Mouse (Mus musculus) kidney, embryonic 15.5 days (tissue): ENCODE results near the gene Wdr31. TPM values are rescaled to one million over a fixed set of nuclear protein-coding genes. Genes with fewer than 3 reads are reported as not detected.

Experiments used
- ATAC-seq: fragments of 200-750 bp; cut with Nextera tagmentation; replicated peaks from 2 replicates; pipeline ENCODE4 v1.8.0; 2017; ENCODE audit warnings: moderate TSS enrichment; ENCODE audit not compliant: low FRiP score
- H3K27ac ChIP-seq: fragments of 300-500 bp; sonication (generic); 2 replicates; pipeline ENCODE4 v1.5.1; 2015; ENCODE audit warnings: mild to moderate bottlenecking, inconsistent platforms
- H3K27me3 ChIP-seq: fragments of 300-500 bp; sonication (generic); 2 replicates; pipeline ENCODE4 v1.6.1; 2015; ENCODE audit warnings: inconsistent platforms
- H3K36me3 ChIP-seq: fragments of 300-500 bp; sonication (generic); 2 replicates; pipeline ENCODE4 v1.6.1; 2015; ENCODE audit warnings: inconsistent platforms
- H3K4me1 ChIP-seq: fragments of 300-500 bp; sonication (generic); 2 replicates; pipeline ENCODE4 v1.6.1; 2015; ENCODE audit warnings: inconsistent platforms
- H3K4me2 ChIP-seq: fragments of 300-500 bp; sonication (generic); 2 replicates; pipeline ENCODE4 v1.6.1; 2015; ENCODE audit warnings: moderate library complexity, mild to moderate bottlenecking, inconsistent platforms
- H3K4me3 ChIP-seq: fragments of 300-500 bp; sonication (generic); replicated peaks from 2 replicates; pipeline ENCODE4 v1.5.1; 2015; ENCODE audit warnings: mild to moderate bottlenecking, inconsistent platforms
- H3K9ac ChIP-seq: fragments of 300-500 bp; sonication (generic); 2 replicates; pipeline ENCODE4 v1.6.1; 2015; ENCODE audit warnings: mild to moderate bottlenecking, inconsistent platforms
- H3K9me3 ChIP-seq: fragments of 300-500 bp; sonication (generic); replicated peaks from 2 replicates; pipeline ENCODE4 v1.6.1; 2016; ENCODE audit warnings: inconsistent platforms
- WGBS: fragments of 180-500 bp; shearing (Covaris S2); methylation state at CpG from one replicate; pipeline ENCODE4 v1.1.7; 2015; ENCODE audit warnings: mixed read lengths; 5-methylcytosine and 5-hydroxymethylcytosine counted together
- polyA plus RNA-seq: library from polyadenylated mRNA; unstranded; fragments of >200 nt; fragmentation: Nextera tagmentation; extraction: Ambion mirVana; gene quantifications from 2 replicates; pipeline ENCODE4 v1.2.1, GENCODE M21; 2015

The Wdr31 gene
- polyA plus RNA-seq, 1 experiment from 2014 or later, result 13.6 TPM

GRCm38 (mm10) chr4:62433939-62434870 is 36.5 kb downstream of the Wdr31 start:
- ATAC-seq, result 0 out of 2 replicates have a peak, but pooled peaks have one; percentile 42
- no peaks in the 10 kb centered on the region for H3K36me3 ChIP-seq
- no peaks in the 10 kb centered on the region for H3K27me3 ChIP-seq
- no peak overlapping the region for H3K4me3 ChIP-seq
- 64% methylated on average over 7 of the region's 7 CpGs for WGBS
- H3K9me3 ChIP-seq, result no peaks in the 10 kb centered on the region
- H3K27ac ChIP-seq, result no peak overlapping the region
- no peak overlapping the region for H3K9ac ChIP-seq
- no peak overlapping the region for H3K4me2 ChIP-seq
- 0 out of 2 replicates have a peak, but pooled peaks cover 6% of the 10 kb centered on the region for H3K4me1 ChIP-seq

- Histone ChIP-seq H3K4me1 (no peaks in the 10 kb centered on the region), H3K36me3 (no peaks in the 10 kb centered on the region), H3K9ac (no peak overlapping the region), H3K4me2 (no peak overlapping the region), H3K4me3 (no peak overlapping the region), H3K27ac (no peak overlapping the region), H3K9me3 (no peaks in the 10 kb centered on the region), H3K27me3 (no peaks in the 10 kb centered on the region)
- no peak for ATAC-seq
- WGBS, result 81% methylated on average over 4 of the region's 4 CpGs
Observed at GRCm38 (mm10) chr4:62431522-62431921, 39.2 kb downstream of the Wdr31 start.

- no peak overlapping the region for H3K4me2 ChIP-seq
- H3K4me3 ChIP-seq, result no peak overlapping the region
- H3K27ac ChIP-seq, result no peak overlapping the region
- peaks cover 4% of the 10 kb centered on the region; the same call in 1 of the 2 replicates for H3K36me3 ChIP-seq
- H3K27me3 ChIP-seq, result no peaks in the 10 kb centered on the region
- no peaks in the 10 kb centered on the region for H3K9me3 ChIP-seq
- no peak for ATAC-seq
- H3K4me1 ChIP-seq, result no peaks in the 10 kb centered on the region
- no peak overlapping the region for H3K9ac ChIP-seq
Observed at GRCm38 (mm10) chr4:62430678-62431077, 40.0 kb downstream of the Wdr31 start.

DNA sequence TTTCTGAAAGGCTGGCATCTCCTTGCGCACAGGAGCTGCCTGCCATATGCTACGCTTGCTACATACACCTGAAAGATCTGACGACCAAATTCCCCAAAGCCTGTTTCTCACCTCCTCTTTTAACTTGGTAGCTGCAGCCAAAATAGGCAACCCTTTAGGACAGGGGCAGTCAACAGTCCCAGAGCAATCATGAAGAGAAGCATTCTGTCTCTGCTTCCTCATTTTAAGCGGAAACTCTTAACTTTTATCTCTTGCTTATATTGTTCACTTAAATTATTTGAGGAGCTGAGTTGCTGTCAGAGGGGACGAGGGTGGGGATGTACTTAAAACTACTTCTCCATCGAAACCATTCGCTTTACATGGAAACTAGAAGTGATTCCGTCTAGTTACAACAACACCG is 41.1 kb downstream of the Wdr31 start:
- Histone ChIP-seq H3K4me1 (no peaks in the 10 kb centered on the region), H3K27me3 (no peaks in the 10 kb centered on the region), H3K4me2 (no peak overlapping the region), H3K4me3 (no peak overlapping the region), H3K9ac (no peak overlapping the region), H3K27ac (no peak overlapping the region), H3K9me3 (no peaks in the 10 kb centered on the region), H3K36me3 (peaks cover 15% of the 10 kb centered on the region)
- WGBS, result 84% methylated on average over 9 of the region's 9 CpGs
- no peak for ATAC-seq

- Histone ChIP-seq H3K9me3 (no peaks in the 10 kb centered on the region), H3K4me2 (no peak overlapping the region), H3K4me3 (no peak overlapping the region), H3K36me3 (peaks cover 28% of the 10 kb centered on the region), H3K4me1 (no peaks in the 10 kb centered on the region), H3K27ac (no peak overlapping the region), H3K9ac (no peak overlapping the region), H3K27me3 (no peaks in the 10 kb centered on the region)
- no peak; the same call in 1 of the 2 replicates for ATAC-seq
- 81% methylated on average over 17 of the region's 17 CpGs for WGBS
Observed at GRCm38 (mm10) chr4:62427978-62428758, 42.5 kb downstream of the Wdr31 start.

GRCm38 (mm10) chr4:62425891-62426290 is 44.8 kb downstream of the Wdr31 start:
- Histone ChIP-seq H3K4me2 (no peak overlapping the region), H3K36me3 (peaks cover 51% of the 10 kb centered on the region), H3K4me3 (no peak overlapping the region), H3K27ac (no peak overlapping the region), H3K9me3 (no peaks in the 10 kb centered on the region), H3K9ac (no peak overlapping the region), H3K27me3 (no peaks in the 10 kb centered on the region), H3K4me1 (no peaks in the 10 kb centered on the region)
- no peak for ATAC-seq
- 91% methylated on average over 4 of the region's 4 CpGs for WGBS

DNA sequence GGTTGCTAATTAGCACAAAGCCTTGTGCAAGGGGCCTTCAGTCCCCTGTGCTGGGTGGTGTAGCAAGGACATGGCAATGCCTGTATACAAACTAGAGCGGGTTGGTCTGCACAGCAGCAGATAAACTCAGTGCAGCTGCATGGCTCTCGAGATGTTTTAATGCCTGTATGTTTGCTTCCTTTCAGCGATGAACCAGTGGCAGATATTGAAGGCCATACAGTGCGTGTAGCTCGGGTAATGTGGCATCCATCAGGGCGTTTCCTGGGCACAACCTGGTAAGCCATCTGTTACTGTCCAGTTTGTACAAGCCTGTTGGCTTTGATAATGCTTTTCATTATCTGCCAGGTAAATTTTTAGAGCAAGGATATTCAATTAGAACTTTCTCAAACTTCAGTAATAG is 51.6 kb downstream of the Wdr31 start:
- H3K27ac ChIP-seq, result no peak overlapping the region
- no peaks in the 10 kb centered on the region for H3K27me3 ChIP-seq
- no peak overlapping the region for H3K4me2 ChIP-seq
- ATAC-seq, result no peak
- WGBS, result 94% methylated on average over 6 of the region's 6 CpGs
- H3K4me1 ChIP-seq, result no peaks in the 10 kb centered on the region
- H3K9me3 ChIP-seq, result no peaks in the 10 kb centered on the region
- no peak overlapping the region for H3K9ac ChIP-seq
- H3K4me3 ChIP-seq, result no peak overlapping the region
- H3K36me3 ChIP-seq, result peaks cover 100% of the 10 kb centered on the region

- Histone ChIP-seq H3K4me1 (no peaks in the 10 kb centered on the region), H3K36me3 (peaks cover 100% of the 10 kb centered on the region), H3K4me3 (no peak overlapping the region), H3K9ac (no peak overlapping the region), H3K27me3 (no peaks in the 10 kb centered on the region), H3K9me3 (no peaks in the 10 kb centered on the region), H3K27ac (no peak overlapping the region), H3K4me2 (no peak overlapping the region)
- no peak for ATAC-seq
- 92% methylated on average over 8 of the region's 8 CpGs for WGBS
Observed at GRCm38 (mm10) chr4:62418448-62418847, 52.2 kb downstream of the Wdr31 start.

DNA sequence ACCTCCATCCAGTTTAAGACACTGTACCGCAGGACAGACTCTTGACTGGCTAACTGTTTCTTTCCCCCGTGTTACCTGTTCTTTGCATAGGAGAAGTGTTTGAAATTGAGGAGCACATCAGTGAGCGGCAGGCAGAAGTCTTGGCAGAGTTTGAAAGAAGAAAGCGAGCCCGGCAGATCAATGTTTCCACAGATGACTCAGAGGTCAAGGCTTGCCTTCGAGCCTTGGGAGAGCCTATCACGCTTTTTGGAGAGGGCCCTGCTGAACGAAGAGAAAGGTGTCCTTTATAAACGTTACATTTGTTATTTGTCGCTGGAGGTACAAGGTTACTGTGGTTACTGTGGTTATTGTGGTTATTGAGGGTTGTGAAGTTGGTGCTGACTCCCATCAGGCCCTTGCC is 59.1 kb downstream of the Wdr31 start:
- WGBS, result 94% methylated on average over 10 of the region's 10 CpGs
- Histone ChIP-seq H3K4me2 (no peak overlapping the region), H3K9me3 (no peaks in the 10 kb centered on the region), H3K27ac (no peak overlapping the region), H3K9ac (no peak overlapping the region), H3K27me3 (no peaks in the 10 kb centered on the region), H3K4me1 (peaks cover 18% of the 10 kb centered on the region), H3K36me3 (peaks cover 63% of the 10 kb centered on the region), H3K4me3 (no peak overlapping the region)
- ATAC-seq, result no peak

GRCm38 (mm10) chr4:62410325-62410724 is 60.4 kb downstream of the Wdr31 start:
- no peaks in the 10 kb centered on the region for H3K27me3 ChIP-seq
- H3K4me3 ChIP-seq, result peak overlapping the region; percentile 63
- H3K4me1 ChIP-seq, result peaks cover 26% of the 10 kb centered on the region
- ATAC-seq, result no peak
- peak overlapping the region; percentile 72 for H3K4me2 ChIP-seq
- H3K27ac ChIP-seq, result no peak overlapping the region
- peak overlapping the region; percentile 63; the same call in 1 of the 2 replicates for H3K9ac ChIP-seq
- 84% methylated on average over 2 of the region's 2 CpGs for WGBS
- no peaks in the 10 kb centered on the region for H3K9me3 ChIP-seq
- H3K36me3 ChIP-seq, result peaks cover 55% of the 10 kb centered on the region

GRCm38 (mm10) chr4:62409615-62410014 is 61.1 kb downstream of the Wdr31 start:
- Histone ChIP-seq H3K4me2 (peak overlapping the region; percentile 72), H3K27ac (peak overlapping the region; percentile 87), H3K9ac (peak overlapping the region; percentile 63), H3K4me3 (peak overlapping the region; percentile 63), H3K27me3 (no peaks in the 10 kb centered on the region), H3K4me1 (peaks cover 28% of the 10 kb centered on the region), H3K36me3 (peaks cover 48% of the 10 kb centered on the region), H3K9me3 (no peaks in the 10 kb centered on the region)
- no peak for ATAC-seq
- 28% methylated on average over 6 of the region's 6 CpGs for WGBS
